Mouse (Mus musculus) brain, embryonic 14.5 days (tissue): ENCODE measurements around the gene Pde4d. TPM values are rescaled to one million over a fixed set of nuclear protein-coding genes. Genes with fewer than 3 reads are reported as not detected.

Source experiments
- DNase-seq: peaks from one replicate; pipeline ENCODE4 v3.0.0-alpha.2; 2011; ENCODE audit warnings: low read depth
- CTCF ChIP-seq: fragments of 200-500 bp; IDR thresholded peaks from 2 replicates; pipeline ENCODE4 v1.5.1; 2012; ENCODE audit warnings: inconsistent platforms, mild to moderate bottlenecking, moderate library complexity, borderline replicate concordance; ENCODE audit not compliant: insufficient read depth, insufficient read length; ENCODE audit errors: extremely low read depth
- POLR2A ChIP-seq: fragments of 200-500 bp; IDR thresholded peaks from 2 replicates; pipeline ENCODE4 v1.6.1; 2012; ENCODE audit warnings: mild to moderate bottlenecking, inconsistent platforms, borderline replicate concordance; ENCODE audit not compliant: poor library complexity, insufficient read depth, insufficient read length, severe bottlenecking; ENCODE audit errors: extremely low read depth
- polyA plus RNA-seq: library from polyadenylated mRNA; depleted of rRNA; stranded (reverse); fragments of >200 nt; gene quantifications from 2 replicates; pipeline ENCODE4 v1.2.3, GENCODE M21; 2012

The Pde4d gene
- polyA plus RNA-seq, 1 experiment: 34.9 TPM

DNA sequence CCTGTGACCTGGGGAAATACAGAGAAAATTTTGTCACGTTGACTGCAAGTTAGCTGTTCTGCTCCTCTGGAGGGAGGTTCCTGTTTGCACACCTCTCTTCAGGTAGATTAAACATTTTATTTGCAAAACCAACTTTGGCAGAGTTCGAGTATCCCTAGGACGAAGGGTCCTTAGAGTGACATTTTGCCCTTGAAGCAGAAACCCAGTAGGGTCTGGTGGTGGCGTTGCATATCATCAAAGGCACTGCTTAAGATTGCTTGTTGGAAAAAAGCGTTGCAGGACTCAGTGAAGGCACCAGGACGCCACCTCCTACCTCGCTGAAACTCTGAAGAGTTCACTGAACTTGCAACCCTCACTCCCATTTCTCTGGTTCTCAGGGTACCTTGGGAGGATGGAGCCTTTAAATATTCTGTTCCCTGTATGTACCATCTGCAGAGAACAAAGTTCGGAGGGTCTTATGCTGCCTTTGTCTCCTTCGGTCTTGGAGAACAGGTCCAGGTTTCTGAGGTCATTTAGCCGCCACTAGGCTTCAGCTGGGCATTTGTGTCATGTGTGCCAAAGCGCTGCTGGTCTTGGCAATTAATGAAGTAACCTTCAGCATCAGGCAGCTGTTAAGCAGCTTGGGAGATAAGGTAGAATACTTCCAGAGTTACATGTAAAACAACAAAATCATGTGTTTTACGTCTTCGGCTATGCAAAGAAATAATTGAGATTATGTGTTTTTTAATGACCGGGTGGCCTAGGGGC is 1454.2 kb downstream of the Pde4d start:
- TF ChIP-seq POLR2A (no peak), CTCF (no peak)
- no peak for DNase-seq

DNA sequence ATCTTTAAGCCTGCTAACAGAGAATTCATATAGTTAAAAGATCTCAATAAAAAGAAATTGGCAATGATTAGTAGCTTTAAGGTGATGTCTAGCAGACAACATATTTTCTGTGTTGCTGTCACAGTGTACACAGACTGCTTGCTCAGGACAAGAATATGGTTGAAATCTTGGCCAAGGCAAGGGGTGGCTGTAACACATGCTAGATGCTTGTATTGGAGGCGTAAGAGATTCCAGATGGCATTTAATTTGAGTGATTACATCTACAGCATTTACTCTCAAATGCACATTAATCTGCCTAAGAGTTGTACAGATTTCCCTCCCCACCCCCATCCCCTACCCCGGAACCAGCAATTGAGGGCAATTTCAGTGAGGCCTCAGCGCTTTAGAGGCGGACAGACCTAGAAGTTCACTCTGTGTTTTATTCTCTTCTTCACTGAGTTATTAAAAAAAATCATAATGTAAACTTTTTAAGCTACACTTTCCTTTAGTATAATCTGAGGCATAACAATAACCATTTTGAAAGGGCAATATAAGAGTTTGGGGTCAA is 1456.7 kb downstream of the Pde4d start:
- no peak for TF ChIP-seq CTCF
- no peak for TF ChIP-seq POLR2A
- peak; percentile 86 for DNase-seq

DNA sequence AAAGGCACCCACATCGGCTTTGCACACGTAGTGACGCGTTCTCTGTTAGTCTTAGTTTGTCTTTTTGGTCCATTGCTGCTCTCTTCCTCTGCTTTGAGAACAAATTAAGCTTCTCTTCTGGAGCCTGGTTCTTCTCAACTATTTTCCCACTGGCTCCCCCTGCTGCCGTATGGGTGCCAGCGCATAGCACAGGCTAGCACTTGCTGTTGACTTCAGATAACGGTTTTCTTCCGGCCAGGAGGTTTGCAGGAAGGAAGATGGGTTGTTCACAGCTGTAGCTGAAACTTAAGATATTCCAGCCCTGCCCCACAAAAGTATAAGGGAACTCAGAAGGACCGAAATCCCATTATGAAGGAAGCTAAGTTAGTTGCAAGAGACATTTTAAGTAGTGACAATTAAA is 1457.9 kb downstream of the Pde4d start:
- TF ChIP-seq CTCF: peak; percentile 80
- no peak for TF ChIP-seq POLR2A
- peak; percentile 83 for DNase-seq

DNA sequence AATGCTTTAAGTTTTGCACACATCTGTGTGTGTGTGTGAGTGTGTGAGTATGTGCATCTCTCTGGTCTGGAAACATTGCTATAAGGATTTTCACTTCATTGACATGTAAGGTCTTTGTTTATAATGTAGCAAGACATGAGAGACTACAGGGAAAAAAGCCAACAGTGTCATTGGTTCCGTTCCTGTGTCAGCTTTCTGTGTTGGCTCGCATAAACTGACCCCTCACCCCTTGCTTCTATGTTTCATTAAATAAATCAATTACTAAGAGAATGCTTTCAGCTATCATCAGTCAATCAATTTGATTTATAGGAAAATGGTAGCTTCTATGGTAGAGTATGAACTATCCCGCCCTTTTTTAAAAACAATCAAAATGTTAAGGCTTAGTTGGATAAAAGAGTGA is 1458.6 kb downstream of the Pde4d start:
- no peak for DNase-seq
- no peak for TF ChIP-seq CTCF
- TF ChIP-seq POLR2A: no peak

DNA sequence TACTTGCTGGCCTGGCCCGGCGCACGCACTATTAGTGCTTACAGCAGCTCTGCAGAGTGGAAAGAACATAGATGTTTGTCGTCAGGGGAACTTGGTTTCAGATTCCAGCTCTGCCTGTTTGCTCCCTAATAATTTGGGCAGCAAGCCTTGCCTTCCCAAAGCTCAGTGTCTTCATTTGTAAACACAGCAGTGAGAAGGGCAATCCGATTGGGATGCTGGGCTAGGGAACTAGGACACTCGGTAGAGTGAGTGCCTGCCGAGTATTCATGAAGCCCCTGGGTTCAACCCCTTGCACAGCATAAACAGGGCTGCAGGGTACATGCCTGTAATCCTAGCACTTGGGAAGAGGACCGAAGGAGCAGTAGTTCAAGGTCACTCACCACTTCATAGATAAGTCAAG is 1459.4 kb downstream of the Pde4d start:
- no peak for TF ChIP-seq POLR2A
- TF ChIP-seq CTCF: no peak
- no peak for DNase-seq

DNA sequence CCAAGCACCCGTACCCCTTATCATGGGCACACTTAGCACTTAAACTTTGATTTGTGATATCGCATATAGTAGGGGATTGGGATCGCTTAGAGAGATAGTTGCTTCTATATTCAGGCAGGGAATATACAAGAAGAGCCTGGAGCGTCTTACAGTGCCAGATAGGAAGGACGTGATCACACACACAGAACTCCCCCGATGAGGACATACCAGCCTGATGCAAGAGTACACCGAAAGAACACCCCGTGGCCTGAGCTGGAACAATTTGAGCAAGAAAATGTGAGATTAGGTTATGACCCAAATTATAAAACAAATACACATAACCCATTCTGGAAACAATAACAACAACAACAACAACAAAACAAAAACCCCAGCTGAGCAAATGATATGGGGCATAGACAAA is 1461.2 kb downstream of the Pde4d start:
- no peak for DNase-seq
- TF ChIP-seq CTCF (no peak), POLR2A (no peak)

DNA sequence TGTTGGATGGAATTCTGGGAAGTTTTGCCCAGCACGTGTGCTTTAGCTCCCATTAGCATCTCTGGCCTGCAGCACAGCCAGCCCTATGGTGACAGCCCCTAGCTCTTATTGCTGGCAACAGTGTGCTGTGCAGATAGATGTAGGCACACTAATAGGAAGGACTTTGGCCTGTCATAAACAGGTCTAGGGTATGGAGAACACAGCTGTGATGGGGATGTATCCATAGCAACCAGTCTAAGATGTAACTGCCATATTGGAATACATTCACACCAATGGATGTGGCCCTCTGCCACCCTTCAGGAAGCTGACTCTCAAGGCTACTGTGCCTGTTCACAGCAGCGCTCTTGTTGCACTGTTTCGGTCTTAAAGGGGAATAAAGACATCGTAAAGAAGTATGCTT is 1462.9 kb downstream of the Pde4d start:
- DNase-seq: peak; percentile 60
- TF ChIP-seq CTCF (no peak), POLR2A (no peak)

DNA sequence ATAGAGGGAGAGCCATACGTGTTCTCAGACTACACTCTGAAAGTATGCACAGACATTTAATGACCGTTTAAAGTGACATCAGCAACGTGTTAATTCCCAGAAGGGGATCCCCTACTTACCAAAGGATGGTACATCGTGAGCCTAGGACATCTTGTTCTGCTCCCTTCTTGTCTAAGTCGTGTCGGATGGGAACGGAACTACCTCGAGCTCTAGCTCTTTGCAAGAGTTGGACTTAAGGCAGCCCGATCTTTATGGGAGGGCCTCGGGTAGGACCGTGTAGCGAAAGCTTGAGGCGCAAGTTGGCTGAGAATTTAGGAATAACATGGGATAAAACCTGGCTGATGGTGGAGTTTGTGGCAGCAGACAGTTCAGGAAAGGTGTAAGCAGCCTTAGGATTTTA is 1464.5 kb downstream of the Pde4d start:
- TF ChIP-seq POLR2A (no peak), CTCF (no peak)
- DNase-seq: no peak

DNA sequence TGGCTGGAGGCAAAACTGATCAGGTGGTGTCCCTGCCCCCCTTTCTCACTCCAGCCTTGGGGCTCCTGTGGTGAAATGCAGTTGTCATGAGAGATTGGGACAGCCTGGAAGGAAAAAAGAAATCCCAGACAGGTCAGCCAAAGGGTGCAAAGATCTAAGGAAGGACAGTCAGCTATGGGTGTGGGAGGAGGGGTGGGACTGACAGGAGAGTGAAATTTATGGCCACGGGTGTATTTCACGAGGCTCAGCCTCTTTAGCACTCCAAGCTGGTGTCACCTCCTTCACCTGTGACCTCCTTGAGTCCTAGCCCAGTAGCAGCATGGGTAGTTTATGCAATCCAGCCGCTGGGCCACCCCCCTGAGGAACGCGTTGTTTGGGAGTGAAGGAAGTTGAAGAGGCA is 1465.1 kb downstream of the Pde4d start:
- DNase-seq: no peak
- TF ChIP-seq CTCF (no peak), POLR2A (no peak)

DNA sequence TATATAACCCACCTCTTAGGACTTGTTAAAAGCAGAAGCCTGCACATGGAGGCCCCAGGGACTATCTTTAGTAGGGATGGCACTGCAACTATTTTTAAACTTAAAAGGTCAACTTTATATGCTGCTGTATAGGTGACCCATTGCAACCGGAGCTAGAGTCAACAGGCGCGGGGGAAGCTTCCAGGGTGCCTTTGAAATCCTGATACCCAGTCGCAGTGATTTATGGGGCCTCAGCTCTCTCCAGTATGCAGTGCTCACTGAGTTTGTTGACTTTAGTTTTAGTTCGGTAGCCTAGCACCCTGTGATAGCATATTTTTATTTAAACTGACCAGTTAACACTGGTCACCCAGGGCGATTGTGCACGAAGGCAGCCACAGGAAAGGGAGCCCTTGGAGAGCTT is 1465.8 kb downstream of the Pde4d start:
- TF ChIP-seq CTCF (no peak), POLR2A (no peak)
- no peak for DNase-seq

DNA sequence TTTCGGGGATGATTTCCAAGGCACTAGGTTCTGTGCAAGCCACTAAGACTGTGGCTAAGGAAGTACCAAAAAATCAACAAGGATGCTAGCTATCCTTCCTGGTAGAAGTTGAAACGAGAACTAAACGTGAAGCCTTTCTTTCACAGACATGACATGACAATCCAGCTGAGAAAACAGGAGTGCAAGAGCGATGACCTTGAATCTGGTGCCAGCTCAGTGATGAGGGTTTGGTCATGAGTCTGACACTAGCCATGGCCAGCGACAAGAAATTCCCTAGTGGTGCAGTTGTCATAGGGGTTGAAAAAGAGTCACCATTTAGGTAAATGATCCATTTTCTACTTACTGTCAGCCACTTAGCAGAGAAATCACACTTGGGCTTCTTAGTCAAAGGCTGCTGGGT is 1466.2 kb downstream of the Pde4d start:
- TF ChIP-seq CTCF (no peak), POLR2A (no peak)
- DNase-seq: no peak

DNA sequence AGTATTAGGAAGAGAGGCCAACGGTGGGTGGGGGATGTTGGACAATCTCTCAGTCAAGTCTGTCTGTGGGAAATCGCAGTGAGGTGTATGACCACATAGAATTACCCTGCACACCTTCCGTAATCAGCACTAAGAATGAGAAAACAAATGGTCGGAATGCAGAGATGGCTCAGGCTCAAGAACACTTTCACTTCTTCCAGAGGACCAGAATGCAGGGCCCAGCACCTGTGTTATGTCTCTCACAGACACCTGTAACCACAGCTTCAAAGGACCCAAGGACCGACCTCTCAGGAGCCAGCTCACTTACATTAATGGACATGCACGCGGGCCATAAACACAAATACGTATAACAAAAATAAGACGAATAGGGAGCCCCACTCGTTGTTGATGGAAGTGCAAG is 1467.8 kb downstream of the Pde4d start:
- no peak for DNase-seq
- TF ChIP-seq POLR2A: no peak
- TF ChIP-seq CTCF: no peak

DNA sequence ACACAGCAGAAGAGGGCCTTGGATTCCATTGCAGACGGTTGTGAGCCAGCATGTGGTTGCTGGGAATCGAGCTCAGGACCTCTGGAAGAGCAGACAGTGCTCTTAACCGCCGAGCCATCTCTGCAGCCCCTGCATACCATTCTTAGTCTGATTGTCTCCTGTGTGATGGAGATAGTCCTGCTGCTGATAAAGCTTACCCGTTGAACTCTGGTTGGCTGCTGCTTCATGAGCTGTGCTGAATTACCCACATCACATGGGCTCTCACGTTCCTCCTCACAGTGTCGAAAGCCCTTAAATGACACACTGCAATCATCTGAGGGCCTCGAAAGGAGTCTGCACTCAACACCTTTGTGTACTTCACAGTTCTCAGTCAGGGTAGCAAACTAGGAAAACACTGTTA is 1468.9 kb downstream of the Pde4d start:
- no peak for DNase-seq
- no peak for TF ChIP-seq CTCF
- no peak for TF ChIP-seq POLR2A

DNA sequence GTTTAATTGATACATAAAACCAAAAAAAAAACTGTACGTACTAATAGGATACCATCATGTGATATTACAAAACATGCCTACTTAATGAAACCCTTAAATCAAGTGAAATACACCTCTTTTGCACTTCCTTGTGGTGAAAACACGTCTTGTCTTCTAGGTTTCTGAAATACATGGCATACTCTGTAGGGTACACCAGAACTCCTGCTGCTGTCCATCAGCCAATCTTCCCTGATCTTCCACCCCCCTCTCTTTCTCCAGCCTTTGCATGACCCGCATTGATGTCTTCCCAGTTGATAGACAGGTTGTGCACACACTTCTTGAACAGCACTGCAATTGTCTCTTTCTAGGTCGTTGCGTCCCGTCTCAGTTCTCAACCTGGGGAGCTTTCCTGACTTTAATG is 1470.5 kb downstream of the Pde4d start:
- TF ChIP-seq CTCF (no peak), POLR2A (no peak)
- DNase-seq: no peak
